Mouse (Mus musculus): ENCODE measurements around the gene Zfp442. TPM values are rescaled to one million over a fixed set of nuclear protein-coding genes. Genes with fewer than 3 reads are reported as not detected.
"Not testable (repeated sequence)": the region's sequence is repeated elsewhere in the genome, so short reads cannot be mapped to it uniquely, and the experiment has no call there.

Gene Zfp442
- 6.4 and 7.8 TPM in 2 replicates for total RNA-seq (2012; rRNA removed)

DNA sequence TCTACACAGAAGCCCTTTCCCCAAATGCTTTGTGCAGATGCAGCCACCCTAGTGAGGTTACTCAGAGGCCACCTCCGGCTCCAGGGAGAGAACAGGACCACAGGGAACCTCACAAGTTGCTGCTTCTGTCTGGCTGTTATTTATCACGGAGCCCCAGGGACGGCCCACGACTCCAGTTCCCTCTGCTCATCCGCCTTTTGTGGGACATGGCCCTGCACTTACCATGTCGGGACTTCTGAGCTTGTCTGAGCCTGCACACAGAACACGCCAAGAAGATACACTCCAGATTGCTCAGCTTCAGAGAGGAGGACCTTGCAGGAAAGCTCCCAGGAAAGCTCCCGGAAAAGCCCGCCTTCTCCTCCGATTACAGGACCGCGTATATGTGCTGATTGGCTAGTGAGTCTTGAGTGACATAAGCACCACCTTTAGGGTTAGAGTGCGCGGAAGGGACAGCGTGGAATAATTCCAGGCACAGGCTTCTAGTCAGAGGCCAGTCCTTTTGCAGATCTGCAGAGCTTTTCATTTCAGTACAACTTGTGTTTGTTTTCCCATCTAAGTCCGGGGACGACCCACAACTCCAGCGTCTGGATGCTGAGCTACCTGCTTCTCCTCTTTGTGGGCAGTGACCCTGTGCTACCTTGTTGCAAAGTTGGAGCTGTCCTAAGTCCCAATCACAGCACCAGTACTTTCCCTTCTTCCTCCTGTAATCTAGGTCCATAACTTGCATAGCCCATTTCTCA lies at the start of gene Zfp442:
TSS of gene Zfp442 (minus strand) at position 307 of the 740 bp plus-strand sequence.
- peak; percentile 44 for DNase-seq (ENCODE audit: low read depth, low spot score)
- H3K9ac ChIP-seq (ENCODE audit: insufficient read depth, low read depth, low read length, poor library complexity, severe bottlenecking): peak within 1 kb of the TSS; percentile 72; the same call in 1 of the 2 replicates
- peak within 1 kb of the TSS; percentile 75 to 79 for H3K4me3 ChIP-seq (ENCODE audit: insufficient read depth in 1 of 2, low read depth in 1 of 2, low read length in 2 of 2, poor library complexity in 1 of 2, severe bottlenecking in 1 of 2)
- H3K27ac ChIP-seq (ENCODE audit: insufficient read depth, low read depth, low read length, poor library complexity, severe bottlenecking); H3K4me1 ChIP-seq (ENCODE audit: control insufficient read depth in 2 of 2, insufficient read depth in 2 of 2, low read length in 2 of 2, poor library complexity in 1 of 2); in situ Hi-C loops (cut with MboI; ENCODE audit: low sequenced_read_pairs in 2 of 2, unreplicated experiment in 2 of 2); H3K9me3 ChIP-seq (ENCODE audit: control insufficient read depth, insufficient read depth, low read depth, low read length); H3K36me3 ChIP-seq (ENCODE audit: control insufficient read depth, insufficient read depth, low read length, poor library complexity, severe bottlenecking): not testable (repeated sequence)

DNA sequence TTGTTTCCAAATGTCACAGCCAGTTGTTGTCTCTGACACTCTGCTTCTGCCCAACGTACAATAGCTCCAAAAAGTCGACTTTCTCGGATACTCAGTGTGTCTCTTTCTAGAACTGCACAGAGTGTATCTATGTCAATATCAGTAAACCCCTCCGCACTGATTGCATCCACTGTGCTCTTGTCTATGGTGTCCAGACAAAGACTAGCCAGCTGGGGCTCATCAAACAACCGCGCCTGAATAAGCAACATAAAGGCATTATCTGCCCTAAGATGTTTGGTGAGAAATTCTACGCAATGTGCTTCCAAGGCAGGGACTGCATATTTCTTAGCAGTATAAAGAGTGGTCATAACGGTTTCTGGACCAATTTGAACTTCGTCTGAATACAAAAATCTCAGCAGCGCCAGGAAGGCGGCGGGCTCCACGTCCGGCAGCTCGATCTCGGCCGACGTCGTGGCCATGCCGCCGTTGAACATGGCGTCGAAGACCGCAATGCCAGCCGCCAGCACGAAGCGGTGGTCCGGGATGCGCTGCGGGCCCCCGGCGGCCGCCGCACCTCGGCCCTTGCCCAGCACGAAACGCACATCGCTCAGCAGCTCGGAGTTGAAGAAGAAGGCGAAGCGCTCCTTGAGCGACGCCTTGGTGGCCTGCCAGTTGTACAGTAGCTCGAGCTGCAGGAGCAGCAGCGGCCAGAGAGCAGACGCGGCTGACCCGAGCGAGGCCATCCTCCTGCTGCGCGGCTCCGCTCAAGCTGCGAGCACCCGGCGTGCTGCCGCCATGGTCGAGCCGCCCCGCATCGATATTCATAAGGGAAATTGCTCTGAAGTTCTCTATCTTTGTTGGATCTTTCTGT lies 49.1 kb upstream of the Zfp442 start:
- H3K9me3 ChIP-seq (ENCODE audit: control insufficient read depth, insufficient read depth, low read depth, low read length); DNase-seq (ENCODE audit: low read depth, low spot score); H3K36me3 ChIP-seq (ENCODE audit: control insufficient read depth, insufficient read depth, low read length, poor library complexity, severe bottlenecking); H3K4me1 ChIP-seq (ENCODE audit: control insufficient read depth in 2 of 2, insufficient read depth in 2 of 2, low read length in 2 of 2, poor library complexity in 1 of 2); H3K27ac ChIP-seq (ENCODE audit: insufficient read depth, low read depth, low read length, poor library complexity, severe bottlenecking); in situ Hi-C loops (cut with MboI; ENCODE audit: low sequenced_read_pairs in 2 of 2, unreplicated experiment in 2 of 2): not testable (repeated sequence)
- peak overlapping the region; percentile 55 for H3K9ac ChIP-seq (ENCODE audit: insufficient read depth, low read depth, low read length, poor library complexity, severe bottlenecking)
- H3K4me3 ChIP-seq (ENCODE audit: insufficient read depth in 1 of 2, low read depth in 1 of 2, low read length in 2 of 2, poor library complexity in 1 of 2, severe bottlenecking in 1 of 2): peak overlapping the region; percentile 43 to 56; a peak in 3 of 4 replicates

DNA sequence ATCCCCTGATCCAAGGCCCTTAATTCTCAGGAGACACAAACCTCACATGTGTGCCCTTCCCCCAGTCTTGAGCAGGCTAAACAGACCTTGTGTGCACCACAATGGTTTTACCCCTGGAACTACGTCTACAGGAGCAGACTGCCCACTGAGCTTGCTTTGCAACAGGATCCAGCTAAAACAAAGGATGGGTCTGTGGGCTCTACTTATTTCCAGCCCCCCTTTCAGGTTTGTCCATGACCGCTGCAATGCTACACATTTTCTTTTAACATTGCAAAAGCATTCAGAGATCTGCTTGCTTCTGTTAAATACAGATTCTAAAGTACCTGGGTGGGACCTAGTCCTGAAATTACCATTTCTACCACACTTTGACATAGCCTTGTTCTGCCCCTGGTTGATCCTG lies 41.7 kb upstream of the Zfp442 start:
- no peak overlapping the region for H3K9ac ChIP-seq (ENCODE audit: insufficient read depth, low read depth, low read length, poor library complexity, severe bottlenecking)
- in situ Hi-C loops (cut with MboI; ENCODE audit: low sequenced_read_pairs in 2 of 2, unreplicated experiment in 2 of 2): no loop called here
- no peak overlapping the region; the same call in 1 of the 2 replicates for H3K27ac ChIP-seq (ENCODE audit: insufficient read depth, low read depth, low read length, poor library complexity, severe bottlenecking)
- no peak for DNase-seq (ENCODE audit: low read depth, low spot score)
- peaks cover 0 to 2% of the 10 kb centered on the region in 2 experiments; a peak in 1 of 4 replicates for H3K4me1 ChIP-seq (ENCODE audit: control insufficient read depth in 2 of 2, insufficient read depth in 2 of 2, low read length in 2 of 2, poor library complexity in 1 of 2)
- no peak for TF ChIP-seq CHD2 (IDR thresholded peaks at IDR 0.05; ENCODE audit: low read depth, low read length)
- no peak for TF ChIP-seq ZC3H11A (IDR thresholded peaks at IDR 0.05; ENCODE audit: borderline replicate concordance, low read depth, low read length)
- no peak for TF ChIP-seq ZNF384 (IDR thresholded peaks at IDR 0.05; ENCODE audit: low read depth, low read length)
- no peak for TF ChIP-seq HCFC1 (IDR thresholded peaks at IDR 0.05; ENCODE audit: borderline replicate concordance, insufficient read depth, low read length)
- no peak for TF ChIP-seq MAFK (IDR thresholded peaks at IDR 0.05; ENCODE audit: insufficient read depth, low read depth, low read length)
- no peaks in the 10 kb centered on the region for H3K9me3 ChIP-seq (ENCODE audit: control insufficient read depth, insufficient read depth, low read depth, low read length)
- H3K4me3 ChIP-seq (ENCODE audit: insufficient read depth in 1 of 2, low read depth in 1 of 2, low read length in 2 of 2, poor library complexity in 1 of 2, severe bottlenecking in 1 of 2): no peak overlapping the region
- H3K36me3 ChIP-seq (ENCODE audit: control insufficient read depth, insufficient read depth, low read length, poor library complexity, severe bottlenecking): no peaks in the 10 kb centered on the region

DNA sequence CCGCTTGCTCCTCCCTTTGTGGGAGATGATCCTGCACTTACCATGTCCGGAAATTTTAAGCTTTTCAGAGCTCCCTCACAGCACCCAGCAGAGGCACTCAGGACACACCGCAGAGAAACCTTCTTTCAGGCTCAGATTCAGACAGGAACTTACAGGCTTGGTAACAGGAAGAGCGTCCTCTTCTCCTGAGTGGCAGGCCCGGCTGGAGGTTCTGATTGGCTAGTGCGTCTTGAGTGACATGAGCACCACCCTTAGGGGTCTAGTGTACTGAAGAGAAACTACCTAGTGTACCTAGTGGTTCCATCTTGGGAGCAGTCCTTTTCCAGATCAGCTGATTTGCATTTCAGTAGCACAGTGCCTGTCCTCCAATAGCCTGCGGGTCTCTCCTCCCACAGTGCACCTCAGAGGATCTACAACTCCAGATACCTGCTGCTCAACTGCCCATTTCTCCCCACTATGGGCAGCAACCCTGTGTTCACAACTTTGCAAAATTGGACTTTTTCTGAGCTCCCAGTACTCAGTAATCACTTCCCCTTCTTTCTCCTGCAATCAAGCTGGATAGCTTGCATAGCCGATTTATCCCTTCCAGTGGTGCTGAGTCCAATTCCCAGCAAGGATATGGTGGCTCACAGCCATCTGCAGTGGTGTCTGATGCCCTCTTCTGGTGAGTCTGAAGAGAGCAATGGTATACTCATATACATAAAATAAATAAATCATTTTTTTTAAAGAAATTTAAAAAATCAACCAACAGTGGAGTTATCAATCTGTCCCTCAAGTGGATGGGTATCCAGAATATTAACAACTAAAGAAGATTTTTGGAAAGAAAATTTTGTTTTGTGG lies 33.9 kb upstream of the Zfp442 start, which contains the start of gene Zfp345:
TSS of gene Zfp345 (minus strand) at position 153 of the 840 bp plus-strand sequence.
- in situ Hi-C loops (cut with MboI; ENCODE audit: low sequenced_read_pairs in 2 of 2, unreplicated experiment in 2 of 2); H3K9me3 ChIP-seq (ENCODE audit: control insufficient read depth, insufficient read depth, low read depth, low read length); H3K36me3 ChIP-seq (ENCODE audit: control insufficient read depth, insufficient read depth, low read length, poor library complexity, severe bottlenecking); H3K4me1 ChIP-seq (ENCODE audit: control insufficient read depth in 2 of 2, insufficient read depth in 2 of 2, low read length in 2 of 2, poor library complexity in 1 of 2): not testable (repeated sequence)
- H3K27ac ChIP-seq (ENCODE audit: insufficient read depth, low read depth, low read length, poor library complexity, severe bottlenecking): peak within 1 kb of the TSS; percentile 5; the same call in 1 of the 2 replicates
- TF ChIP-seq ZC3H11A (IDR thresholded peaks at IDR 0.05; ENCODE audit: borderline replicate concordance, low read depth, low read length): peak; percentile 18; the same call in 1 of the 2 replicates
- peak; percentile 75 for DNase-seq (ENCODE audit: low read depth, low spot score)
- H3K4me3 ChIP-seq (ENCODE audit: insufficient read depth in 1 of 2, low read depth in 1 of 2, low read length in 2 of 2, poor library complexity in 1 of 2, severe bottlenecking in 1 of 2): peak within 1 kb of the TSS; percentile 72 to 78
- peak within 1 kb of the TSS; percentile 81; the same call in 1 of the 2 replicates for H3K9ac ChIP-seq (ENCODE audit: insufficient read depth, low read depth, low read length, poor library complexity, severe bottlenecking)

DNA sequence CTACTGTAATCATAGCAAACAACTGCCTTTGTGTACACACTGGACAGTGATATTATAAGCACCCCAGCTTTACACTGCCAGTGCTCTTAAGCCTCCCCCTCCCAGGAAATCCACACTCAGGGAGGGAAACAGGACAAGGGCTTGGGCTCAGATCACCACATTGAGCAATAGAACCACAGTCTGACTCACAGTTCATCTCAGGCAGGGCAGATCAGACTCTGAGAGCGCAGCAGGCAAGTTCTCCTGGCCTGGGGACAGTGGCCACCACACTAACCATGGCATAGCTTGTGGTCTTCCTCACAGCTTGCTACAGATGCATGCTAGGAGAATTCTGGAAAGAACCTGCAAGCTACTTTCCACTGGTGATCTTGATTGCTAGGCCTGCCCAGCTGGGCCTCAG lies 12.2 kb downstream of the Zfp442 start:
- H3K9ac ChIP-seq (ENCODE audit: insufficient read depth, low read depth, low read length, poor library complexity, severe bottlenecking); H3K4me1 ChIP-seq (ENCODE audit: control insufficient read depth in 2 of 2, insufficient read depth in 2 of 2, low read length in 2 of 2, poor library complexity in 1 of 2); H3K27ac ChIP-seq (ENCODE audit: insufficient read depth, low read depth, low read length, poor library complexity, severe bottlenecking); DNase-seq (ENCODE audit: low read depth, low spot score); in situ Hi-C loops (cut with MboI; ENCODE audit: low sequenced_read_pairs in 2 of 2, unreplicated experiment in 2 of 2); H3K9me3 ChIP-seq (ENCODE audit: control insufficient read depth, insufficient read depth, low read depth, low read length); H3K36me3 ChIP-seq (ENCODE audit: control insufficient read depth, insufficient read depth, low read length, poor library complexity, severe bottlenecking); H3K4me3 ChIP-seq (ENCODE audit: insufficient read depth in 1 of 2, low read depth in 1 of 2, low read length in 2 of 2, poor library complexity in 1 of 2, severe bottlenecking in 1 of 2): not testable (repeated sequence)

DNA sequence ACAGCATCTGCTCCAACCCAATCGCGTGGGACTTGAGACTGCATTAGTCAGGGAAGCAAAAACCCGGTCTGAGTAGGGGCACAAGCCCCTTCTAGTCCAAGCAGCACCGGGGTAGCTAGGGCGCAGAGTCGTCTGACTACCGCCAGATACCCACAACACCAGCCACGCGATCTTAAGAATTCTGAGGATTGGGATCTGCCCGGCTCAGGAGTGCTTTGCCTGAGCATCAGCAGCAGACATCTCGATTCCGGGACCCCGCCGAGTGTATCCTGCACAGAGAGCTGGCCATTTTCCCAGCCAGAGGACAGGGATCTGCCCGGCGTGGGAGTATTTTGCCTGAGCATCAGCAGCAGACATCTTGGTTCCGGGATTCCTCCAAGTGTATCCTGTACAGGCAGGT lies 39.1 kb downstream of the Zfp442 start:
- H3K9ac ChIP-seq (ENCODE audit: insufficient read depth, low read depth, low read length, poor library complexity, severe bottlenecking): peak overlapping the region; percentile 67

More for the DNA sequence above, 39.1 kb downstream of the Zfp442 start:
- H3K4me1 ChIP-seq (ENCODE audit: control insufficient read depth in 2 of 2, insufficient read depth in 2 of 2, low read length in 2 of 2, poor library complexity in 1 of 2); in situ Hi-C loops (cut with MboI; ENCODE audit: low sequenced_read_pairs in 2 of 2, unreplicated experiment in 2 of 2); H3K27ac ChIP-seq (ENCODE audit: insufficient read depth, low read depth, low read length, poor library complexity, severe bottlenecking); DNase-seq (ENCODE audit: low read depth, low spot score); H3K9me3 ChIP-seq (ENCODE audit: control insufficient read depth, insufficient read depth, low read depth, low read length); H3K36me3 ChIP-seq (ENCODE audit: control insufficient read depth, insufficient read depth, low read length, poor library complexity, severe bottlenecking): not testable (repeated sequence)
- peak overlapping the region; percentile 67 to 88 for H3K4me3 ChIP-seq (ENCODE audit: insufficient read depth in 1 of 2, low read depth in 1 of 2, low read length in 2 of 2, poor library complexity in 1 of 2, severe bottlenecking in 1 of 2)

All from ES-E14 (cell line).